14 mouse cellular contexts compared by ENCODE assay signal in genomic region chr4:100533607-100534006, GRCm38 (mm10). TPM values are rescaled to one million over a fixed set of nuclear protein-coding genes. Genes with fewer than 3 reads are reported as not detected.
A peak's percentile ranks its signal among the peaks of the same experiment; 100 is the strongest.
DNase-seq lines count a peak whose midpoint lies in the region; ATAC-seq and TF ChIP-seq lines count a peak whose summit lies in the region.
"Had no signal": no experiment of that assay in that cellular context is flagged by ENCODE, and none has a peak within 500 bp of the region (broad histone marks: within the 10 kb centered on the region; RNA-seq: fewer than 3 reads in every experiment).

No protein-coding gene starts in this region.

- no peaks in the 10 kb centered on the region for H3K36me3 ChIP-seq in heart, postnatal 0 days (replicated peaks; ENCODE audit: control insufficient read depth, insufficient read depth, low read length)
- no peaks in the 10 kb centered on the region for H3K36me3 ChIP-seq in heart, embryonic 12.5 days
- no peaks in the 10 kb centered on the region for H3K36me3 ChIP-seq in lung, embryonic 14.5 days (ENCODE audit: insufficient read depth)
- H3K36me3 ChIP-seq in embryonic facial prominence, embryonic 14.5 days (ENCODE audit: control insufficient read depth, insufficient read depth, low read length) = no peaks in the 10 kb centered on the region
- H3K36me3 ChIP-seq: embryonic facial prominence, embryonic 12.5 days; heart, embryonic 10.5 days had no signal

- ATAC-seq in heart, postnatal 0 days (ENCODE audit: insufficient read depth, low read depth) = no peak
- ATAC-seq in heart, embryonic 12.5 days (ENCODE audit: insufficient number of reproducible peaks, low FRiP score) = no peak
- no peak for ATAC-seq in lung, embryonic 14.5 days (ENCODE audit: insufficient read depth)
- no peak for ATAC-seq in Patski
- ATAC-seq in embryonic facial prominence, embryonic 14.5 days (ENCODE audit: low read depth) = no peak

- H3K4me3 ChIP-seq in heart, postnatal 0 days (ENCODE audit: low read depth, low read length) = no peak overlapping the region
- H3K4me3 ChIP-seq in heart, embryonic 12.5 days = no peak overlapping the region
- no peak overlapping the region for H3K4me3 ChIP-seq in lung, embryonic 14.5 days (ENCODE audit: low read depth, low read length)
- H3K4me3 ChIP-seq in embryonic facial prominence, embryonic 14.5 days (ENCODE audit: low read depth, low read length) = no peak overlapping the region
- H3K4me3 ChIP-seq: embryonic facial prominence, embryonic 12.5 days; heart, embryonic 10.5 days had no signal

- peak; percentile 57 for TF ChIP-seq CTCF in heart, postnatal 0 days (IDR thresholded peaks at IDR 0.05; ENCODE audit: low read depth)
- peak; percentile 72 for TF ChIP-seq CTCF in lung, embryonic 14.5 days (IDR thresholded peaks at IDR 0.05; ENCODE audit: low read depth)
- peak; percentile 55 for TF ChIP-seq CTCF in Patski (IDR thresholded peaks at IDR 0.05)

- H3K27ac ChIP-seq in heart, postnatal 0 days (ENCODE audit: low read depth) = no peak overlapping the region
- H3K27ac ChIP-seq in heart, embryonic 12.5 days (ENCODE audit: poor library complexity, severe bottlenecking) = no peak overlapping the region
- no peak overlapping the region for H3K27ac ChIP-seq in lung, embryonic 14.5 days (ENCODE audit: low read depth)
- H3K27ac ChIP-seq in embryonic facial prominence, embryonic 14.5 days (replicated peaks; ENCODE audit: low read depth, low read length) = no peak overlapping the region
- H3K27ac ChIP-seq: embryonic facial prominence, embryonic 12.5 days; heart, embryonic 10.5 days had no signal

- POLR2A ChIA-PET in Patski (lab: Charles Lee) = no interaction called here

- H3K4me2 ChIP-seq in heart, postnatal 0 days (ENCODE audit: low read depth, low read length) = no peak overlapping the region
- H3K4me2 ChIP-seq in heart, embryonic 12.5 days = no peak overlapping the region
- peak overlapping the region; percentile 15; the same call in 1 of the 2 replicates for H3K4me2 ChIP-seq in lung, embryonic 14.5 days
- H3K4me2 ChIP-seq in embryonic facial prominence, embryonic 14.5 days (ENCODE audit: low read depth, low read length) = no peak overlapping the region
- H3K4me2 ChIP-seq: embryonic facial prominence, embryonic 12.5 days had no signal

- in situ Hi-C loops in Patski (cut with MboI; ENCODE audit: low pct_unique_long_range_greater_than_20kb) = loop anchor here (5.0 to 10.0 kb wide), 2 partner anchors 121 to 529 kb away; no protein-coding TSS in a partner anchor

- no peaks in the 10 kb centered on the region for H3K9me3 ChIP-seq in heart, postnatal 0 days (replicated peaks; ENCODE audit: control insufficient read depth, low read length)
- no peaks in the 10 kb centered on the region for H3K9me3 ChIP-seq in heart, embryonic 12.5 days (replicated peaks)
- no peaks in the 10 kb centered on the region for H3K9me3 ChIP-seq in lung, embryonic 14.5 days (ENCODE audit: low read depth, low read length)
- H3K9me3 ChIP-seq in embryonic facial prominence, embryonic 14.5 days (ENCODE audit: control insufficient read depth, low read length) = no peaks in the 10 kb centered on the region
- H3K9me3 ChIP-seq: embryonic facial prominence, embryonic 12.5 days; heart, embryonic 10.5 days had no signal

- DNase-seq in heart, postnatal 0 days (ENCODE audit: low spot score) = peak; percentile 40
- DNase-seq in lung, embryonic 14.5 days = peak; percentile 76
- no peak for DNase-seq in lung, postnatal 14 days
- no peak for DNase-seq in Patski (ENCODE audit: low read depth, low spot score)
- DNase-seq in embryonic facial prominence, embryonic 14.5 days (ENCODE audit: low spot score) = peak; percentile 67
- no peak for DNase-seq in frontal cortex, postnatal 10 days (ENCODE audit: low spot score in 2 of 2)
- DNase-seq: thymus, postnatal 25 days had no signal

- H3K27me3 ChIP-seq in heart, postnatal 0 days (ENCODE audit: control insufficient read depth, insufficient read depth, low read length) = no peaks in the 10 kb centered on the region
- no peaks in the 10 kb centered on the region for H3K27me3 ChIP-seq in heart, embryonic 12.5 days (replicated peaks)
- H3K27me3 ChIP-seq in lung, embryonic 14.5 days (ENCODE audit: insufficient read depth, low read length) = no peaks in the 10 kb centered on the region
- no peaks in the 10 kb centered on the region for H3K27me3 ChIP-seq in Patski
- H3K27me3 ChIP-seq in embryonic facial prominence, embryonic 14.5 days (replicated peaks; ENCODE audit: control insufficient read depth, insufficient read depth, low read length) = no peaks in the 10 kb centered on the region
- H3K27me3 ChIP-seq: embryonic facial prominence, embryonic 12.5 days had no signal

- no peak overlapping the region for H3K9ac ChIP-seq in heart, postnatal 0 days (replicated peaks; ENCODE audit: low read depth, low read length)
- no peak overlapping the region for H3K9ac ChIP-seq in heart, embryonic 12.5 days
- H3K9ac ChIP-seq in lung, embryonic 14.5 days = no peak overlapping the region
- H3K9ac ChIP-seq in embryonic facial prominence, embryonic 14.5 days (ENCODE audit: low read depth, low read length) = no peak overlapping the region
- H3K9ac ChIP-seq: embryonic facial prominence, embryonic 12.5 days had no signal

- CTCF ChIA-PET in Patski (lab: Charles Lee) = interaction anchor here (1.2 to 4.8 kb wide), 4 partner anchors 505 to 526 kb away, joined by 6 to 21 read pairs (median 6); no protein-coding TSS in a partner anchor

- WGBS in heart, postnatal 0 days = 72% methylated on average over 6 of the region's 6 CpGs
- 67% methylated on average over 6 of the region's 6 CpGs for WGBS in heart, embryonic 12.5 days
- WGBS in lung, embryonic 14.5 days = 34% methylated on average over 6 of the region's 6 CpGs
- 66% methylated on average over 6 of the region's 6 CpGs for WGBS in embryonic facial prominence, embryonic 14.5 days

- no peaks in the 10 kb centered on the region for H3K4me1 ChIP-seq in heart, postnatal 0 days (ENCODE audit: control insufficient read depth, insufficient read depth)
- no peaks in the 10 kb centered on the region for H3K4me1 ChIP-seq in heart, embryonic 12.5 days (replicated peaks)
- no peaks in the 10 kb centered on the region for H3K4me1 ChIP-seq in lung, embryonic 14.5 days (ENCODE audit: insufficient read depth)
- H3K4me1 ChIP-seq in embryonic facial prominence, embryonic 14.5 days (ENCODE audit: control insufficient read depth, insufficient read depth, low read length) = no peaks in the 10 kb centered on the region; the same call in 1 of the 2 replicates
- H3K4me1 ChIP-seq: heart, embryonic 10.5 days had no signal

- TF ChIP-seq EP300 in heart, postnatal 0 days (IDR thresholded peaks at IDR 0.05; ENCODE audit: low read depth) = no peak

RNA-seq across cellular contexts. Expression of gene Ube2u, which starts 55.0 kb away (rescaled TPM):
- not detected in 2 replicates for total RNA-seq in heart, postnatal 0 days (2014; rRNA removed; ENCODE audit: low replicate concordance)
- polyA plus RNA-seq in heart, postnatal 0 days (2015; fragmentation: Nextera tagmentation; extraction: Ambion mirVana) = 0.18 and 0.22 TPM in 2 replicates
- polyA plus RNA-seq in heart, embryonic 12.5 days (2016; fragmentation: Nextera tagmentation; extraction: Ambion mirVana) = 0.10 and 0.21 TPM in 2 replicates
- 0.22 and 0.42 TPM in 2 replicates for polyA plus RNA-seq in lung, embryonic 14.5 days (2014; fragmentation: Nextera tagmentation; extraction: Ambion mirVana)
- polyA plus RNA-seq in Patski (2021) = not detected
- 0.36 and 0.39 TPM in 2 replicates for polyA plus RNA-seq in embryonic facial prominence, embryonic 14.5 days (2014; fragmentation: Nextera tagmentation; extraction: Ambion mirVana)
- total RNA-seq: ES-E14; left cerebral cortex, postnatal 36 days; megakaryocyte, adult 5-6 weeks had no signal
- polyA plus RNA-seq: large intestine, adult 2 months had no signal

Comparison
In these comparisons a context has a peak if more than half of its experiments do, and no peak if none do; other contexts are left out.
1. DNase-seq: peak in heart, postnatal 0 days (single experiment), lung, embryonic 14.5 days (single experiment) and embryonic facial prominence, embryonic 14.5 days (single experiment); none in lung, postnatal 14 days (single experiment), Patski (single experiment) and frontal cortex, postnatal 10 days (0 of 2).
2. Peak in every context shown above with its lines, with median percentiles within 50 percentile points of each other: CTCF ChIP-seq.